ENCODE assay signal across 8 mouse cellular contexts in the genomic region with DNA sequence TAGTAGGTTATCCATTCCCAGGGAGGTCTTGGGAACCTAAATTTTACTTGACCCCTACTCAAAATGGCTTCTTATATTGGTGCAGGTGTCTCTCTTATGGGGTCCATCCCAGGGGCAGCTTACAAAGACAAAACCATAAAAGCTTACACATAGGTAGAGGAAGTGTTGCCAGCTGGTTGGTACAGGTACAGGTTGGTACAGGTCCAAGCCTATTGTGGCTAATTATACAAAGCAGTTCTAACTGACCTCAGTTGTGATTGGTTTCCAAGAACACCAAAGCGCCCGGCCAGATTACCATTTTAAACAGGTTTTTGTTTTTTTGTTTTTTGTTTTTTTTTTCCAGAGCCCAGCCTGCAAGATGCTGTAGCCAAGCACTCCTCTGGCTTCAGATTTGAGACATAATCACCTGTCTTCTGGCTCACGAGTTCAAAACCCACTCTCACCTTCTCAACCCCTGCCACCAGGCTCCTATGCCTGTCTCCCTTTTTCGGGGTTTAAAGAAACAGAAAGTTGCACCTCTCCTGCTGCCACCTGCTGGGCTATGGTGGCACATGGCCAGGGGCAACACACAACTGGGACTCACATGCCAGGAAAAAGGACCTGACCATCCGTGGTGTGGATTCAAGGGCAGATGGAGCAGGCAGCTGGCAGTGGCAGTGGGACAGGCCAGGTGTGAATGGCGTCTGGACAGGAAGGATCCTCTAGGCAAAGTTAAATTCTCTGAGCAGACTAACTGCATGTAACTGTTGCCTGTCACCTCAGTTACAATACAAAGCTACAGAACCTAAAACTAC. TPM values are rescaled to one million over a fixed set of nuclear protein-coding genes. Genes with fewer than 3 reads are reported as not detected.
A peak's percentile ranks its signal among the peaks of the same experiment; 100 is the strongest.
DNase-seq lines count a peak whose midpoint lies in the region; ATAC-seq and TF ChIP-seq lines count a peak whose summit lies in the region.

No protein-coding gene starts in this region.

- H3K36me3 ChIP-seq in kidney, embryonic 15.5 days: no peaks in the 10 kb centered on the region
- H3K36me3 ChIP-seq in spleen, adult 2 months (ENCODE audit: control insufficient read depth, insufficient read depth, low read length): no peaks in the 10 kb centered on the region
- H3K36me3 ChIP-seq in embryonic facial prominence, embryonic 10.5 days (replicated peaks): no peaks in the 10 kb centered on the region

- 66% methylated on average over 6 of the region's 6 CpGs for WGBS in kidney, embryonic 15.5 days
- WGBS in spleen, adult 2 months: 41% methylated on average over 6 of the region's 6 CpGs
- WGBS in embryonic facial prominence, embryonic 10.5 days: 75% methylated on average over 6 of the region's 6 CpGs
- 45% methylated on average over 6 of the region's 6 CpGs for WGBS in cerebellum, adult 2 months

- H3K4me1 ChIP-seq in kidney, embryonic 15.5 days: peaks cover 17% of the 10 kb centered on the region
- peaks cover 3% of the 10 kb centered on the region; the same call in 1 of the 2 replicates for H3K4me1 ChIP-seq in spleen, adult 2 months (ENCODE audit: control insufficient read depth, insufficient read depth, insufficient read length)
- H3K4me1 ChIP-seq in embryonic facial prominence, embryonic 10.5 days: peaks cover 15% of the 10 kb centered on the region
- no peaks in the 10 kb centered on the region for H3K4me1 ChIP-seq in cerebellum, adult 2 months (ENCODE audit: control insufficient read depth, insufficient read depth, low read length)

- no peak for ATAC-seq in kidney, embryonic 15.5 days (replicated peaks; ENCODE audit: low FRiP score)

- H3K4me3 ChIP-seq in kidney, embryonic 15.5 days (replicated peaks): no peak overlapping the region
- H3K4me3 ChIP-seq in spleen, adult 2 months (ENCODE audit: extremely low read depth, insufficient read depth, insufficient read length): no peak overlapping the region
- no peak overlapping the region for H3K4me3 ChIP-seq in embryonic facial prominence, embryonic 10.5 days
- no peak overlapping the region for H3K4me3 ChIP-seq in cerebellum, adult 2 months (replicated peaks; ENCODE audit: insufficient read depth, low read depth, low read length)

- no peaks in the 10 kb centered on the region for H3K27me3 ChIP-seq in kidney, embryonic 15.5 days
- H3K27me3 ChIP-seq in spleen, adult 2 months (ENCODE audit: control insufficient read depth, insufficient read depth, low read length): no peaks in the 10 kb centered on the region
- H3K27me3 ChIP-seq in embryonic facial prominence, embryonic 10.5 days (replicated peaks; ENCODE audit: low read depth, poor library complexity, severe bottlenecking): no peaks in the 10 kb centered on the region
- H3K27me3 ChIP-seq in cerebellum, adult 2 months (ENCODE audit: control insufficient read depth, insufficient read depth, low read length): no peaks in the 10 kb centered on the region

- no peak for TF ChIP-seq POLR2A in spleen, adult 2 months (IDR thresholded peaks at IDR 0.05; ENCODE audit: low read depth, low read length)
- no peak for TF ChIP-seq POLR2A in cerebellum, adult 2 months (IDR thresholded peaks at IDR 0.05; ENCODE audit: borderline replicate concordance, insufficient read depth, low read length)

- no peak overlapping the region for H3K4me2 ChIP-seq in kidney, embryonic 15.5 days

- peak; percentile 84 for DNase-seq in kidney, adult 11 months
- DNase-seq in adrenal gland, adult 2 months: peak; percentile 44
- DNase-seq in kidney, postnatal 36 days: peak; percentile 79 to 88
- peak; percentile 35 to 63 for DNase-seq in spleen, adult 2 months (ENCODE audit: low read depth in 1 of 2, low spot score in 2 of 2)
- DNase-seq in embryo, embryonic 10.5 days (ENCODE audit: low spot score): no peak
- no peak for DNase-seq in embryonic facial prominence, embryonic 10.5 days (ENCODE audit: low spot score)
- DNase-seq in cerebellum, adult 2 months: no peak

- no peaks in the 10 kb centered on the region for H3K9me3 ChIP-seq in kidney, embryonic 15.5 days (replicated peaks)
- H3K9me3 ChIP-seq in embryonic facial prominence, embryonic 10.5 days: no peaks in the 10 kb centered on the region

- no peak overlapping the region for H3K27ac ChIP-seq in kidney, embryonic 15.5 days
- H3K27ac ChIP-seq in spleen, adult 2 months (ENCODE audit: insufficient read depth, low read length): peak overlapping the region; percentile 54
- no peak overlapping the region for H3K27ac ChIP-seq in embryonic facial prominence, embryonic 10.5 days (replicated peaks)
- no peak overlapping the region for H3K27ac ChIP-seq in cerebellum, adult 2 months (ENCODE audit: insufficient read depth, low read length)

- TF ChIP-seq CTCF in spleen, adult 2 months (IDR thresholded peaks at IDR 0.05; ENCODE audit: extremely low read depth, insufficient read depth, insufficient read length, insufficient replicate concordance): peak; percentile 59; the same call in 1 of the 2 replicates
- TF ChIP-seq CTCF in cerebellum, adult 2 months (IDR thresholded peaks at IDR 0.05; ENCODE audit: borderline replicate concordance, insufficient read depth, low read depth, low read length): no peak

- H3K9ac ChIP-seq in kidney, embryonic 15.5 days: no peak overlapping the region

RNA-seq across cellular contexts. Expression of a gene that starts 22.6 kb away (rescaled TPM):
- polyA plus RNA-seq in kidney, embryonic 15.5 days (2015; fragmentation: Nextera tagmentation; extraction: Ambion mirVana): 381 and 397 TPM in 2 replicates
- total RNA-seq in adrenal gland, adult 2 months (2021): 100 to 1,000 TPM; 311 to 403 TPM
- polyA plus RNA-seq in adrenal gland, adult 2 months (2012; rRNA removed): 3.7 and 3.8 TPM in 2 replicates
- polyA plus RNA-seq in spleen, adult 2 months (2012; rRNA removed): 12.4 and 15.7 TPM in 2 replicates
- polyA plus RNA-seq in embryonic facial prominence, embryonic 10.5 days (2016; fragmentation: Nextera tagmentation; extraction: Ambion mirVana): 364 and 384 TPM in 2 replicates
- polyA plus RNA-seq in cerebellum, adult 2 months (2012; rRNA removed): 252 and 264 TPM in 2 replicates

Comparison
In these comparisons a context has a peak if more than half of its experiments do, and no peak if none do; other contexts are left out.
1. DNase-seq: peak in kidney, adult 11 months (single experiment), adrenal gland, adult 2 months (single experiment), kidney, postnatal 36 days (2 of 2) and spleen, adult 2 months (2 of 2); none in embryo, embryonic 10.5 days (single experiment), embryonic facial prominence, embryonic 10.5 days (single experiment) and cerebellum, adult 2 months (0 of 2).
2. RNA of a gene that starts 22.6 kb away (polyA plus RNA-seq): 364 to 384 TPM in embryonic facial prominence, embryonic 10.5 days, 381 to 397 TPM in kidney, embryonic 15.5 days and 252 to 264 TPM in cerebellum, adult 2 months; 12.4 to 15.7 TPM in spleen, adult 2 months and 3.7 to 3.8 TPM in adrenal gland, adult 2 months; every median in the first group is over 10 times any median in the second.